Mouse (Mus musculus) bone marrow macrophage, adult 2 months (primary cell): ENCODE measurements around the gene Rrp36.

Experiments used
- CTCF ChIP-seq: IDR thresholded peaks from 2 replicates; pipeline ENCODE4 v1.5.1; 2012; ENCODE audit warnings: low read depth, mild to moderate bottlenecking, low read length, moderate library complexity
- POLR2A ChIP-seq: IDR thresholded peaks from 2 replicates; pipeline ENCODE4 v1.6.1; 2012; ENCODE audit warnings: mild to moderate bottlenecking, low read depth, low read length, borderline replicate concordance

GRCm38 (mm10) chr17:46681466-46682118, 7.4 kb upstream of the Rrp36 start:
- TF ChIP-seq CTCF (no peak), POLR2A (no peak)
